Mouse (Mus musculus) urinary bladder, postnatal 4 days (tissue): ENCODE measurements around the gene Tnn.

Experiments used
- DNase-seq, 2 experiments: peaks; one replicate each; pipeline ENCODE4 v3.0.0; 2021 to 2022; ENCODE audit warnings: low spot score in 2 of 2

The Tnn gene

DNA sequence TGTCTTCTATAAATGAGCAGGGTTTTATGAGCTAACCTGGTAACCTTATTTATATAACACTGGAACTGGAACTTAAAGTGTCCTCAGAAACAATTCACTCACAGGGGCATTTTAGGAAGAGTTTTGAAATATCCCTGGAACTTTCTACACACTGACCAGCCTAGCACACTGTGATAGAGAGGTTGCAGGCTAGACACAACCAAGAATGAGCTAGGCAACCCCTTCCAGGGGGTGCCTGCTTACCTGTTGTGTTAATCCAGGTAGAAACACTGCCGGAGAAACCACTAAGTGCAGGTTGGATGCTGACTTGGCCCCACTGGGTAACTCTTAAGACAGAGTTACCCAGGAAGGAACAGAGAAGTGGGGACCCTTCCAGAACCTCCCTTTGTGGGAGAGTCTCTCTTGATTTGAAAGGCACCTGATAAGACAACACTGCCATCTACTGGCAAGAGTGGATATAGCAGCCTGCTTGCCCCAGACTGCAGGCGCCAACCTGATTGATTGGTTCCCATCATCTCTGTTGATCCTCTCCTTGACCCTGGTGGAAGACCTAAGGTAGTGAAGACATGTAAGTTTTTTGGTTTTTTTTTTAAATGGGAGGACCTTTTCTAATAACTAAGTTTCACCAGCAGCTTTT, 72.5 kb downstream of the Tnn start:
- peak; percentile 42 to 86 for DNase-seq

DNA sequence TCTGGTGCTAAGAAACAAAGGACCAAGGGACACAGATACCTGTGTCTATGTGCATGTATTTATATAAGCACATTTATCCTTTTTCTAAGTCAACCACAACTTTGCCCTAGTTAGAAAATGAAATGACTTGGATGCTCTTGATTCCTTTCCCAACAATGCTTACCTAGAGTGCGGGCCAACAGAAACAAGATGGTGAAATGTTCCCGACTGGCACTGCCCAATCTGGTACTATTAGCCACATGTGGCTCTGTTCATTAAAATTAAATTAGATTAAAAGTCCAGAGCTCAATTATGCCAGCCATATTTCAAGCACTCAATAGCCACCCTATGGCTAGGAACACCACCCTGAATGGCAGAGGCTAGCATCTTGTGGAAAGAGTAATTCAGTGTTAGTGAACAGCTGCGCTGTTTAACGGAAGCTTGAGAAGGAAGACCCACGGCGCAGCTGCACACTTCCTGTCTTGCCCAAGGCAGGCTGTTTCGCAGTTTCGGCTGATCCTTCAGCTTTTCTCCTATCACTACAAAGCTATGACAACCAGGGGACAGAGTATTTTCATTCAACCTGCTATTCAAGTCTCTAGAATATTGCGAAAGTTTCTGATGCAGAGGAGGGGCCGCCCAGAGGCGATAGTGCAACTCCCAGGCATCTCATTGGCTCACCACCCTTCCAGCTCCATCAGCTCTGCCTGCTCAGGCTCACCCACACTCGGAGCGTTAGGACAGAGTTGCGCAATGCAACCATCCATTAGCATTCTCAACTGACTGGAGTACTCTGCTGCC, 74.3 kb downstream of the Tnn start:
- no peak for DNase-seq

DNA sequence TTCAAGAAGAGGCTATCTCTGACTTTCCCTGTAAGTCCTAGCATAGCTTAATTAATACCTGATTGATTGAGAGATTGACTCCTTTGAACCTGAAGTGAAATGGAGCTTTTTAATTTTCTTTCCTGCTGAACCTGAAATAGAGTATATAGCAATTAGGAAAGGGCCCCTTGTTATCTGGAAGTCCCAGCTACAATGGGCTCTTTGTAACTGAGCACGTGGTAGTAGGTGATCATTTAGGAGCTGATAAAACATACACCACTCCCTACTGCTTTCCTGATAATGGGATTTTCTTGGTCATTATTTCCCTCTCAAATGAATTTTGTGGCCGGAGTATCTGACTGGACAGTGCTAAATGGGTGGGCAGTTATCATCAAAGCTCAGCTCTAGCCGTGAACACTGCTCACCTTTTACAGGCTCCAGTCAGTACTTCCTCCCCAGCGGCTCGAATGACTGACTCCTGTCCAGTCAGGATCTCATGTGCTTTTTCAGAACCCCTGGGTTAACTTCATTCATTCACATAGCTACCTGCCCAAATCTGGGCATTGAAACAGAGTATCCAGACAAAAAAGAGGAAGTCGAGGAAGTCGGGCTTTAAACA, 88.7 kb downstream of the Tnn start:
- no peak for DNase-seq

GRCm38 (mm10) chr1:160061725-160062366, 91.5 kb downstream of the Tnn start:
- no peak for DNase-seq

- DNase-seq = no peak
Observed at GRCm38 (mm10) chr1:160061321-160061720, 92.1 kb downstream of the Tnn start.

DNA sequence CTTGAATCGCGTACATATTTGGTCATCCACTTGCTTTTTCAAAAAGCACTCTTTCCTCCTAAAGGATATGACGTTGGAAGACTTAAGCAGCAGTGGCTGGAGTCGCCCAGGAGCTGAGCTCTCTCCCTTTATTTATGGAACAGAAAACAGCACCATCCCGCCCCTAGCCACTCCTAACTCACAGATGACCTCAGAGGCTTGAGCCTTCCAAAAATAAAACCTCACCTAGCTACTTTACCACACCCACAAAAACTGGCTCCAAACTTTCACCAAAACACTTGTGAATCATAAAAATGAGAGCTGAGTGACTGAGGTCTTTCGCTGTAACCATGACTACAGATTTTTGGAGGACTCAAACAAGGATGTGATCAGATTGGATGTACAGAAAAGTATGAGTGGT, 92.8 kb downstream of the Tnn start:
- no peak for DNase-seq

DNA sequence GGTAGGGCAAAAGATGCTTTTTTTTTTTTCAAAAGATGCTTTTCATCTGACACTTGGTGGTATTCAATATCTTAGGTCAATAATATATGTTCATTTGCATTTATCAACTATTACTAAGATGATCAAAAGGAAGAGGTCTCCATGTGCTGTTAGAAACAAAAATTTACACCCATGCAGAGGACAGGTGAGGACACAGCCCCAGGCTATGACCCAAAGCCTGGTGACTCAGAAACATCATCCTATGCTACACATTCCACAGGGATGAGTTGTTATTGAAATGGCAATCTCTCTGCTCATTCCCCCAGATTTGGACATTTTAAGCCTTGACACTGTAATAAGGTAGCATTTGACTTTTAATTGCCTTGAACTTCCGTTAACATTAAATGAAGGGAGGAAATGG, 93.5 kb downstream of the Tnn start:
- no peak for DNase-seq

DNA sequence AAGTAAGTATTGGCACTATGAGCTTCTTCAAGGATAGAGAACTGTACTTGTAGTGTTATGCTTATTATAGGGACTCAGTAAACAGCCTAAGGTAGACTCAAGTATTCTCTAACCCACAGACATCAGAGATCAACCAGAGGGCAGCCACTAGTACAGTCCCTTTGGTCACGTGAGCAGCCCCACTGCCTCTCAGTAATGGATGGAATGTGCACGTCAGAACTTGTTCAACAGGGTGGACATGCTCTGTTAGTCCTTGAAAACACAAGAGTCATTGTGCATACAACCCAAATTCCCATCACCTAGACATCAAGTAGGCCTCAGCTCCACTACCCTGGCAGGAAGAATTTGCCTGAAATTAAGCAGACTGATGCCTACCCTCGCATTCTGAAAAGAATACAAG, 95.7 kb downstream of the Tnn start:
- no peak for DNase-seq

- DNase-seq = no peak
Observed at GRCm38 (mm10) chr1:160054366-160055078, 98.9 kb downstream of the Tnn start.

- no peak for DNase-seq
Observed at GRCm38 (mm10) chr1:160053510-160054305, 99.7 kb downstream of the Tnn start.

GRCm38 (mm10) chr1:160052556-160053315, 100.6 kb downstream of the Tnn start:
- no peak for DNase-seq

GRCm38 (mm10) chr1:160050898-160051297, 102.5 kb downstream of the Tnn start:
- DNase-seq = no peak

DNA sequence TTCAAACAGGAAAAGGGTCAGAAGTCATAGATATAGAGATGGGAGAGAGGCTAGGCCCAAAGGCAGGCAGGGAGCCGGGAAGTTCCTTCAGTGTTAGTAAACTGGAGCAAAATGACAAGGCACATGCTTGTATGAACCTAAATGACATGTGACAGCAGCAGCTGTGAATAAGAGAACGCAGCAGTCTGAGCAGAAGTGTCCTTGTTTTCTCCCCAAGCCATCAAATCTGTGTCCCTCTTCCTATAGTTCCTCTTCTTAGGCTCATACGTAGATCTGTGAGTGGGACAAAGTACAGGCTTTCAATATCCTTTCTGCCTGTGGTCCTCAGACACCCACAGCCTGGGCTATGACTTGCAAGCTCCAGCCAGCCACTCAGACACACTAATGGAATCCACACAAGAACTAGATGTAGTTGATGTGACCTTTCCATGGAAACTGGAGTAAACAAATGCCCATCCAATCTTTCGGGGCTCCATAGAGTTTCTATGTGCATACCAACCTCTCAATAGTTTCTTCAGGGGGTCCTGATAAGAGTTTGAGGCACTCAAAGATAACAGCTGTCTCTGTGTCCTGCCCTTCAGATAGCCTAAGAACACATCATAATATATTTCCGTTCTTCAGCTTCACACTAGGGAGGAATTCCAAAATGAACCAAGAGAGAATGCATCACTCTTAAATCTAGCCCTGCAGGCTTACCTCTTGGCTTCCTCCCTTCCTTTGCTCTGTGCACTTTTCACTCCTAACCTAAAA, 104.1 kb downstream of the Tnn start:
- no peak for DNase-seq

GRCm38 (mm10) chr1:160047481-160047931, 105.9 kb downstream of the Tnn start:
- DNase-seq = no peak

DNA sequence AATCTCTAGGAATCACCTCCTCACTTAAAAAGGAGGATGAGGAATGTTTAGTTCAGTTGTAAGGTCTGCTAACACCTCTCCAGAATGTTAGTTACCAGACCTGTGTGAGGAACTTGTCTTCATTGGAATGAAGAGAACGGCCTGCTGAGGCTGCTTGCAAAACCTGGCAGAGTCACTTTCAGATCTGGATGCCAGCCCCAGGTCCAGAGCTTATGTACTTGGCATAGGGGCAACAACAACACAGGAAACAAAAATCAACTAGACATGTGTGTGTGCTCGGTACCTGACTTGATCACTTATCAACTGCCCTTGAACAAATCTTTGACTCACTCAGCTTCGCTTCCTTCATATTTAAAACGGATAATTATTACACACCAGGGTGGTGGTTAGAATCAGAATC, 106.6 kb downstream of the Tnn start:
- no peak for DNase-seq

DNA sequence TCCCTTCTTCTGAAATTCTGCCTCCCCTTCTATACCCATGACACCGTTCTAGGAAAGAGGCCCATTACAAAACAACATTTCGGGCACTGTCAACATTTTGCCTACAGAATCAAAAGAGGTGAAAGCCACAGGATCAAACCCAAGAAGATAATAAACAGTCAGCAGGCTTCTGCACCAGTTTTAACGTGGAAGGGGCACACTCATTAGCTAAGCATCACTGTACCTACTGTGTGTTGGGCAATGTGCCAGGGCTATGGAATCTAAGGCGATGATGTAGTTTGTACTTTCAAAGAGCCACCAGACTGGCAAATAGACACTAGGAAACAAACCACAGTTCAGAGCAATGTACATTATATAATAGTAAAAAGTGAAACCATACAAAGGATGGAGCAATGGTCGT, 107.4 kb downstream of the Tnn start:
- DNase-seq = no peak

DNA sequence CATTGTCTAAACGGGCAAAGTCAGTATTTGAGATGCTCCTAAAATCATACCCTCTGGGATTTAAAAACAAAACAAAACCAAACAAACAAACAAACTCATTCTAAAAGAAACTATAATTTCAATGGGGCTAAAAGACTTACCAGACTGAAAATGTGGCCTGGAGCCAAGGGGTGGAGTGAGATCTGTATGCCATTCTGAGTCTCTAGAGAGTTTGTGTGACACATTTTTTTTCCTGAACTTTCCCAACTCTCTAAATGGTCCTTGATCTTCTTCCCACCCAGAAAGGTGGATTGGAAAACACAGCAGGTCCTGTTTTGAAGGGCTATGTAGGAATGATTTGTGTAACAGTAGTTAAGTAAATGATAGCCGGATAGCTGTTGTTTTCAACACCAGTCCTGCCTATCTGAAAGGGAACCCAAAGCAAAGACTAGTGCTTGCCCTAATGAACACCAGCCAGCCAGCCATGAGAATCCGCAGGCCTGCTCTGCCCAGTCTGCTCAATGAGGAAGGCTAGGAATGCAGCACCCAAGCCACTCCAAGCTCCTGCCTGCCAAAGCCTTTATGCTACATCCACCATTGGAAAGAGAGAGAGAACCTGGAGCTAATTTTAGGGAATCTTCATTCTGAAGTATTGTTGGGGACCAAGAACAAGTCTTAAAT, 108.2 kb downstream of the Tnn start:
- no peak for DNase-seq

GRCm38 (mm10) chr1:160044237-160045021, 109.0 kb downstream of the Tnn start, which contains the start of gene 4930523C07Rik:
TSS of gene 4930523C07Rik (plus strand) at chr1:160044382.
- DNase-seq = peak; percentile 61 to 74
